Mouse (Mus musculus) brain, embryonic 14.5 days (tissue): ENCODE measurements around the gene Dpm3.

Experiments
- CTCF ChIP-seq: fragments of 200-500 bp; IDR thresholded peaks from 2 replicates; pipeline ENCODE4 v1.5.1; 2012; ENCODE audit warnings: inconsistent platforms, mild to moderate bottlenecking, moderate library complexity, borderline replicate concordance; ENCODE audit not compliant: insufficient read depth, insufficient read length; ENCODE audit errors: extremely low read depth
- POLR2A ChIP-seq: fragments of 200-500 bp; IDR thresholded peaks from 2 replicates; pipeline ENCODE4 v1.6.1; 2012; ENCODE audit warnings: mild to moderate bottlenecking, inconsistent platforms, borderline replicate concordance; ENCODE audit not compliant: poor library complexity, insufficient read depth, insufficient read length, severe bottlenecking; ENCODE audit errors: extremely low read depth

DNA sequence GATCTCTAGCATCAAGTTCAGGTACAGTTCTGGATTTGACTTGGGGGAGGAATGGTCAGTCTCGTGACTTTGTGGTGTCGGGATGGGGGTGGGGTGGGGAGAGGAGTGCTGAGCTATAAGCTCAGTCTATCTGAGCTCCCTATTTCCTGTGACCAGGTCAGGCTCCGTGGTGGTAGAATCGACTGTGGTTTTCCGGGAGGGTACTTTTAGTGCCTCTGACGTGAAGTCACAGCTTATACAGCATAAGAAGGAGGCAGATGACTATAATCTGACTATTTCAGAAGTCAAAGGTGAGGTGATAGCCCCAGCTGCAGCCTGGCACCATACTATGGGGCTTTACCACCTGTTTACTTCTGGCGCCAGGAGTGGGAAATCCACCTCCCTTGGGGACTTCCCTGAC lies 27.8 kb upstream of the Dpm3 start:
- TF ChIP-seq CTCF = no peak
- TF ChIP-seq POLR2A = no peak
